Mouse (Mus musculus) cortical plate, adult 2 months (tissue): ENCODE measurements at regions not wholly inside any gene's neighbourhood (a gene's known extent, or its start where the extent isn't known, plus 50 kb on each side); places are given as distances from the start of the nearest gene placed in this dataset.
A peak's percentile ranks its signal among the peaks of the same experiment; 100 is the strongest.

Experiments used
- H3K27ac ChIP-seq: fragments of 200-500 bp; 2 replicates; pipeline ENCODE4 v1.5.1; 2012; ENCODE audit warnings: low read length, control low read depth, inconsistent platforms; ENCODE audit not compliant: insufficient read depth
- H3K4me1 ChIP-seq: fragments of 200-500 bp; 2 replicates; pipeline ENCODE4 v1.6.1; 2011; ENCODE audit warnings: low read length; ENCODE audit not compliant: control insufficient read depth, insufficient read depth
- H3K4me3 ChIP-seq: fragments of 200-500 bp; 2 replicates; pipeline ENCODE4 v1.5.1; 2011; ENCODE audit warnings: mild to moderate bottlenecking, low read length, control low read depth; ENCODE audit not compliant: insufficient read depth
- CTCF ChIP-seq: fragments of 200-500 bp; IDR thresholded peaks from 2 replicates; pipeline ENCODE4 v1.5.1; 2011; ENCODE audit warnings: mild to moderate bottlenecking, control low read depth, low read length; ENCODE audit not compliant: insufficient read depth; ENCODE audit errors: extremely low read depth
- POLR2A ChIP-seq: fragments of 200-500 bp; IDR thresholded peaks from 2 replicates; pipeline ENCODE4 v1.6.1; 2011; ENCODE audit warnings: mild to moderate bottlenecking, low read length, control low read depth; ENCODE audit not compliant: insufficient read depth; ENCODE audit errors: extremely low read depth

DNA sequence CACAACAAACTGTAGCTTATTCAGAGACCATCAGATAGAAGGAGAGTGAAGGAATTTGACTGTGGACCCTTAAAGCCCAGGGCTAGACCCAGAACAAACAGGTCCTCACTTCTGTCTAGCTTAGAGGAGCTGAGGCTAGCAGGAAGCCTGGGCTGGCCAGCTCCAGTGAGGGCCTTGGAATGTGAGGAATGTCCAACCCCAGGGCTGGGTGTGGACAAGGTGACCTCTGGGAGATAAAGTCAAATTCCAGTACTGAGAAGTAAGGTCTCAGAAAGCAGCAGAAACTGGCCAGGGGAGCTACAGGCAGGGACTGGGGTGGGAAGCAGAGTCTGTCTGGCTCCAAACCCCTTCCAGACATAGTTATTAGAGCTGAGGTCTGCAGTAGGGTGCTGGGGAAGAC is 51.0 kb upstream of the Ssbp3 start:
- Histone ChIP-seq H3K4me1 (no peaks in the 10 kb centered on the region), H3K27ac (no peak overlapping the region), H3K4me3 (no peak overlapping the region)
- TF ChIP-seq CTCF = no peak
- no peak for TF ChIP-seq POLR2A

DNA sequence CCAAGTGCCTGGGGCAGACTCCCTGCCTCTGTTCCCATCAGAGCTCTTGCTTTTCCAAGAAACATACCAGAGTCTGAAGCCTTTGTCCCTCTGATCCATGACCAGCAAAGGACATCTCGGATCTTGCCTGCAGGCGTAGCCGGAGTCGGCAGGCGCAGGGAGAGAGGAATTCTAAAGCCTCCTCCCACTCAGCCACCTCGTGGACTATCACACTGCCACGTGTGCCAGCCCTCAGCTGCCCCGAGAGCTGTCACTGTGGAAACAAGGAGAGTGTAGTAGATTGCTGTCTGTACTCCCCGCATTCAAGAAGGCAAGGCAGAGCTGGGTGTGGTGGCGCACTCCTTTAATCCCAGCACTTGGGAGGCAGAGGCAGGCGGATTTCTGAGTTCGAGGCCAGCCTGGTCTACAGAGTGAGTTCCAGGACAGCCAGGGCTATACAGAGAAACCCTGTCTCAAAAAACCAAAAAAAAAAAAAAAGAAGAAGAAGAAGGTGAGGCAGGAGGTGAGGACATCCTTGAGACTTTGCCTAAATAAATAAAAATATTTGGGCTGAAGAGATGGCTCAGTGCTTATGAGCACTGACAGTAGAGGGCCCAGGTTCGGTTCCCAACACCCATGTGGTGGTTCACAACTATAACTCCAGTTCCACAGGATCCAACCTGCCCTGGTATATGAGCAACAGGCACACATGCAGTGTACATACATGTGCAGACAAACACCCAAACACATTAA is 52.0 kb upstream of the Ssbp3 start:
- H3K4me3 ChIP-seq = no peak overlapping the region

DNA sequence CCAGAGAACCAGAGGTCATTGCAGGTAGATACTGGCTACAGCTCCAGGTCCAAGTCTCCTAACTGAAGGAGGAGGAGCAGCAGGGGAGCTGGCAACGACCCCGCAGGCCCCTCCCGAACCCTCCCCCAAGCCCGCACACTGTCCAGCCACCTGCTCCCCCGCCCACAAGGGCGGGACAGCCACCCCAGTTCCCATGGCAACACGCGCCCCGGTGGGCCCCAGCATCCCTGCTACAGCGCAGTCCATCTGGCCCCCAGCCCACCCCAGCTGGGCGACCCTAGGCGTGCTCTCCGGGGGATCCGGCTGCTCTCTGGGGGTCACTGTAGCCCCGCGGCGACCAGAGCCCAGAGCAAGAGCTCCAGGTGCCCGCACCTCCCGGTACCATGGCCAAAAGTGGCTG is 51.0 kb upstream of the Acot11 start:
- H3K27ac ChIP-seq = no peak overlapping the region
- TF ChIP-seq POLR2A = no peak
- TF ChIP-seq CTCF = no peak
- no peaks in the 10 kb centered on the region for H3K4me1 ChIP-seq
- H3K4me3 ChIP-seq = no peak overlapping the region

More for the DNA sequence above, 52.0 kb upstream of the Ssbp3 start:
- Histone ChIP-seq H3K4me1 (no peaks in the 10 kb centered on the region), H3K27ac (no peak overlapping the region)
- TF ChIP-seq POLR2A = no peak
- no peak for TF ChIP-seq CTCF

DNA sequence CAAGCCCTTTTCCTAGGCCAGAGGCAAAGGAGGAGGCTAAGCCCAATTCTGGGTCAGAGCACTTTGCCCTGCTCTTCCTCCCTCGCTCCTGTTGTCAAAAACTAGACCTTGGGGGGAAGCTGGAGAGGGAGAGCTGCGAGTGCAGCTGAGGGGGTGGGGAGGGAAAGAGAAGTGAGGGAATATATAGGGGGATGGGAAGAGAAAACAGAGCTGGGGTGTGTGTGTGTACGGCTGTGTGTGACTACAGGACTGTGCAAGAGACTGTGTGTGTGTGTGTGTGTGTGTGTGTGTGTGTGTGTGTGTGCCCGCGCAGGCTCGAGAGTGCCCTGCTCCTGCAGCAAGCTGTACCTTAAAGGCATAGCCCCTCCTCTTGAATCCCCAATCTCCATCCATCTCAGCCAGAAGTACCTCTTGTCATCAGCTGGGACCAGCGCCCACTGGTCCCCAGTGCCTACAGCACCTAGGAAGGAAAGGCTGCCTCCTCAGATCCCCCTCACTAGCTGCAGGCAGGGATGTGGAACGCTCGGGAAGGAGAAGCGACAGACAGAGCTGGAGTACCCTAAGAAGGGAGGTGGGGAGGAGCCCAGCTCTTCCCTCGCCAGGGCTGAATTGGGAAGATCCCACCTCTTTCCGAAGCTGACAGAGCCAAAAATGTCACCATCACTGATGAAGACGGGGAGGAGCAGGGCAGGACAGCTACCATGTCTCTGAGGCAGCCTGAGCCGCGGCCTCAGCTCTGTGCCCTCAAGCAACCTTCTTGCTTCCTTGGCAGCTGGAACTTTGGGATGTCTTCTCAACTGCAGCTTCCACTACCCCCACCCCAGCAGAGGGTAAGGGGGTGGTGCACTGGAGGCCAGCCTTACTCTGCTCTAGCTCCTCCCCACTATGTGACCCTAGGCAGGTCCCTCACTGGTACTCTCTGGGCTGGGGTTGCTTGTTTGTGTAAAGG is 49.8 kb upstream of the Acot11 start:
- Histone ChIP-seq H3K4me3 (peak overlapping the region; percentile 8; the same call in 1 of the 2 replicates), H3K4me1 (no peaks in the 10 kb centered on the region), H3K27ac (no peak overlapping the region)
- no peak for TF ChIP-seq CTCF
- TF ChIP-seq POLR2A = 0 out of 2 replicates have a peak, but pooled peaks have one; percentile 23
